Mouse (Mus musculus) intestine, embryonic 14.5 days (tissue): ENCODE results near the gene Gap43. TPM values are rescaled to one million over a fixed set of nuclear protein-coding genes. Genes with fewer than 3 reads are reported as not detected.

Experiments
- ATAC-seq: fragments of 200-750 bp; cut with Nextera tagmentation; replicated peaks from 2 replicates; pipeline ENCODE4 v1.8.0; 2017; ENCODE audit warnings: low read depth, moderate number of reproducible peaks, moderate TSS enrichment, moderate library complexity; ENCODE audit not compliant: low FRiP score, low TSS enrichment
- DNase-seq: peaks from one replicate; pipeline ENCODE4 v3.0.0-alpha.2; 2018; ENCODE audit warnings: low spot score
- H3K27ac ChIP-seq: fragments of 300-500 bp; sonication (generic); 2 replicates; pipeline ENCODE4 v1.5.1; 2014; ENCODE audit warnings: low read depth, mild to moderate bottlenecking, control low read depth
- H3K27me3 ChIP-seq: fragments of 300-500 bp; sonication (generic); replicated peaks from 2 replicates; pipeline ENCODE4 v1.6.1; 2014; ENCODE audit warnings: low read length, control low read depth; ENCODE audit not compliant: control insufficient read depth, insufficient read depth
- H3K36me3 ChIP-seq: fragments of 300-500 bp; sonication (generic); 2 replicates; pipeline ENCODE4 v1.6.1; 2014; ENCODE audit warnings: low read length, control low read depth; ENCODE audit not compliant: control insufficient read depth, insufficient read depth
- H3K4me1 ChIP-seq: fragments of 300-500 bp; sonication (generic); replicated peaks from 2 replicates; pipeline ENCODE4 v1.6.1; 2014; ENCODE audit warnings: low read length, control low read depth, mixed read lengths; ENCODE audit not compliant: control insufficient read depth, insufficient read depth
- H3K4me2 ChIP-seq: fragments of 300-500 bp; sonication (generic); 2 replicates; pipeline ENCODE4 v1.6.1; 2014; ENCODE audit warnings: low read length
- H3K4me3 ChIP-seq: fragments of 300-500 bp; sonication (generic); 2 replicates; pipeline ENCODE4 v1.5.1; 2014; ENCODE audit warnings: low read depth, low read length, control low read depth, mixed read lengths
- H3K9ac ChIP-seq: fragments of 300-500 bp; sonication (generic); 2 replicates; pipeline ENCODE4 v1.6.1; 2014; ENCODE audit warnings: mild to moderate bottlenecking, low read length
- H3K9me3 ChIP-seq: fragments of 300-500 bp; sonication (generic); 2 replicates; pipeline ENCODE4 v1.6.1; 2016; ENCODE audit warnings: low read length, control low read depth; ENCODE audit not compliant: control insufficient read depth
- WGBS: fragments of 180-500 bp; shearing (Covaris S2); extraction: QIAGEN DNeasy Blood & Tissue Kit; methylation state at CpG from one replicate; pipeline ENCODE4 v1.1.7; 2014; 5-methylcytosine and 5-hydroxymethylcytosine counted together
- polyA plus RNA-seq: library from polyadenylated mRNA; unstranded; fragments of >200 nt; fragmentation: Nextera tagmentation; extraction: Ambion mirVana; gene quantifications from 2 replicates; pipeline ENCODE4 v1.2.1, GENCODE M21; 2014

Gap43 gene
- polyA plus RNA-seq, 1 experiment from 2014 or later, result 104 TPM

DNA sequence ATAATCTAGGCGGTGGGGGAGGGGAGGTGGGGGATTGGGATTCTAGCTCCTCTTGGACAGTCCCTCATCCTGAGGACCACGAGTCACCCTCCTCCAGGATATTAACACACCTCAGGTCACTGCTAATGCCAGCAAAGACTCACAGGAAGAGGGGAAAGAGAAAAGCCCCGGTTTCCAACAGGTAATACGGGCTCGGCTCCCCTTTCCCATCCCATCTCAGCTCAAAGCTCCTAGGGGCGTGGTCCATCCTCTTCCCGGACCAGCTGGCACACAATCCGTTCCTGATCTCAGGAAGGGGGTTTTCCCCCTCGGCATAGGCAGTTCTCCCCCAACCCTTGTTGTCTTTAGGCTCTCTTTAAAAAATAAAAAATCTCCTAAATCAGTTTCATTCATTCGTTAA is 939 bp downstream of the Gap43 start:
- H3K9me3 ChIP-seq, result no peaks in the 10 kb centered on the region
- no peak overlapping the region for H3K27ac ChIP-seq
- H3K4me1 ChIP-seq, result peaks cover 17% of the 10 kb centered on the region; the same call in 1 of the 2 replicates
- H3K4me3 ChIP-seq, result peak overlapping the region; percentile 34
- under 1% methylated on average over 10 of the region's 10 CpGs for WGBS
- H3K36me3 ChIP-seq, result no peaks in the 10 kb centered on the region
- H3K4me2 ChIP-seq, result peak overlapping the region; percentile 71
- peaks cover 8% of the 10 kb centered on the region for H3K27me3 ChIP-seq
- ATAC-seq (no peak), DNase-seq (peak; percentile 56)
- H3K9ac ChIP-seq, result peak overlapping the region; percentile 2

DNA sequence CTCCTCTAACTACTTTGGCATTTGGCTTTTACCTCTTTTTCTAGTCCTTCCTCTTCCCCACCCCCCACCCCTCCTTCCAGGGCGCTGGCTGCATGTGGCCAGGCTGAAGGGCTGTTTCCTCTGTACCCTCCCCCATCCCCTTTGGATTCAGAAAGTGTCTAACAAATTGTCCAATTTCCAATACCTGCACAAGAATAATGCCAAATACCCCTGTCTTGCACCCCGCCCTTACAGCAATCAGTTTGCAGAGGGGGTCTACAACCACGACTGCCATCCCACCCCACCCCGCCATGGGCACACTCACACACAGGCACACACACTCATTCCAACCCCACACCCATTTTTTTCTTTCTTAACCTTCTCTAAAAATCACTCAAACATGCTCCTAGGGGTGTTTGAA is 1.5 kb downstream of the Gap43 start:
- Histone ChIP-seq H3K9ac (no peak overlapping the region), H3K4me1 (peaks cover 17% of the 10 kb centered on the region; the same call in 1 of the 2 replicates), H3K9me3 (no peaks in the 10 kb centered on the region), H3K4me2 (peak overlapping the region; percentile 71), H3K36me3 (no peaks in the 10 kb centered on the region), H3K27ac (no peak overlapping the region), H3K27me3 (peaks cover 8% of the 10 kb centered on the region), H3K4me3 (peak overlapping the region; percentile 34; the same call in 1 of the 2 replicates)
- ATAC-seq, result no peak
- DNase-seq, result no peak
- 11% methylated on average over 4 of the region's 4 CpGs for WGBS

DNA sequence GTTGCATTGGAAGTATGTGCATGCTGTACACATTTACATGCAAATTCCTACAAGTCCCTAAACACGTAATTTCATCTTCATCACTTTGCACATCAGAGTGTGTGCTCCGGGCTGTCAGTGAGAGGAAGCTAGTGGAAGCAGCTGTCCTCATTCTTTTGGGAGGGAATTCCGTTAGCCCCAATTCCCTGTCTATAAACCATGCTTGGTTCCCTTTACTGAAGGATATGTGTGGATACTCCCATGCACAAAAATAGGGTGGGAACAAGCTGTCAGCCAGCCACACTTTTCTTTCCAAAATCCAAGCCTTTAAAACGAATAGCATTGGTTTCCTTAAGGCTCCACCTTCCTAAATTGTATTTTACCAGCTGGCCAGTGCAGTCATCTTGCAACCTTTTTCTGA is 2.1 kb downstream of the Gap43 start:
- no peak overlapping the region for H3K9ac ChIP-seq
- no peak overlapping the region for H3K27ac ChIP-seq
- peaks cover 17% of the 10 kb centered on the region; the same call in 1 of the 2 replicates for H3K4me1 ChIP-seq
- WGBS, result 33% methylated on average over 4 of the region's 4 CpGs
- H3K9me3 ChIP-seq, result no peaks in the 10 kb centered on the region
- H3K4me3 ChIP-seq, result no peak overlapping the region
- peaks cover 8% of the 10 kb centered on the region for H3K27me3 ChIP-seq
- no peaks in the 10 kb centered on the region for H3K36me3 ChIP-seq
- 0 out of 2 replicates have a peak overlapping the region, but pooled peaks have one; percentile 71 for H3K4me2 ChIP-seq
- DNase-seq (no peak), ATAC-seq (no peak)

DNA sequence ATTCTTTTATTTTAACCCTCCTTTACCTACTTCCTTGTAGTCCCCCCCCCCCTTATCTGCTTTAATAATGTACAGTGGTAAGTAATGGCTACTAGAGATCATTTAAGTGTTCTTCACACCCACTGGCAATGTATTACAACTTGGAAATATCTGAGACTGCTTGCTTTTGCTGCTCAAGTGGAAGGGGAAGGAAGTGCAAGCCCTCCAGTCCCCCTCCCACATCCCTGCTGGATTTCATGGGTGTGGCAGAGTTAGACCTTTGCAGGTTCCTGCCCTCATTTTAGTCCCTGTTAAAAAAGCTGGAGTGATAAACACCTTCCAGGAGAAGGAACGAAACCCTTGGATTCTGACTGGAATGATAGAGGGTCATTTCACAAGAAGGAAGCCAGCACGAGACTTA is 2.8 kb downstream of the Gap43 start:
- Histone ChIP-seq H3K4me3 (no peak overlapping the region), H3K4me2 (no peak overlapping the region), H3K9ac (no peak overlapping the region), H3K4me1 (peaks cover 17% of the 10 kb centered on the region; the same call in 1 of the 2 replicates), H3K36me3 (no peaks in the 10 kb centered on the region), H3K27ac (no peak overlapping the region), H3K9me3 (no peaks in the 10 kb centered on the region), H3K27me3 (peaks cover 8% of the 10 kb centered on the region)
- ATAC-seq, result no peak
- WGBS, result 17% methylated on average over 2 of the region's 2 CpGs
- no peak for DNase-seq

DNA sequence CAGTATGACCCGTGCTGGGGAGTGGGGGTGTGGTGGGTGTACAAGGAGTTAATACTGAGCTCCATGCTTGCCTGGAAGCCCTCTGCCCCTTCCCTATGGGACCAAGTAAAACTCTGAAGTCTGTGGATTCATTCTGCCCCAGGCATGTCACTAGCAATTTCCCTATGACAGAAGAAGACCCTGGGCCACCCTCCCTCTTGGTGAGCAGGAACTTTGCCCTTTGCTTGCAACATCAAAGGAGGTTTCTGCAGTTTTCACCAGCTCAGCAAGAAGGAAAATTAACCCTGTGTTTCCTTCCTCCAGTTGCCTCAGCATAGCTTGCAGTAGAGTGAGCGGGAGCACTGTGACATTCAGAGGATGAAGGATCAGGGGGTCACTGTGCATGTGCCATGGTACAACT is 3.8 kb downstream of the Gap43 start:
- H3K9me3 ChIP-seq, result no peaks in the 10 kb centered on the region
- H3K36me3 ChIP-seq, result no peaks in the 10 kb centered on the region
- H3K27ac ChIP-seq, result no peak overlapping the region
- H3K27me3 ChIP-seq, result peaks cover 8% of the 10 kb centered on the region
- DNase-seq, result no peak
- H3K9ac ChIP-seq, result no peak overlapping the region
- WGBS, result 38% methylated on average over 2 of the region's 2 CpGs
- no peak overlapping the region for H3K4me3 ChIP-seq
- H3K4me1 ChIP-seq, result peaks cover 17% of the 10 kb centered on the region; the same call in 1 of the 2 replicates
- no peak overlapping the region for H3K4me2 ChIP-seq
- ATAC-seq, result peak; percentile 58

DNA sequence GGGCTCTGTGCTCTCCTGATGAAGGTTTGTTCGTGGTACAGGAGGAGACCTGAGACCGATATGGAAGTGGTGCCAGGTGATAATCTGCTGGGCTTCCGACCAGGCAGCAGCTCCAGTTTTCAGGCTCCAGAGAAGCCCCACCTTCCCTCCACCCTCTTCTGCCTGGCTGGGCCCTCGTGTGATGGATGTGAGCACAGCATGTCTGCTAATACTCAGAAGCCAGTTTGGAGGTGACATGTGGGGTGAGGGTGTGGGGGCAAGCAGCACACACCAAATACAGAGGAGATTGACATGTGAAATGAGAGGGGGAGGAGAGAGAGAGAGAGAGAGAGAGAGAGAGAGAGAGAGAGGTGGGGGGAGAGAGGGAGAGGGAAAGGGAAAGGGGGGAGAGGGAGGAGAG is 8.1 kb downstream of the Gap43 start:
- Histone ChIP-seq H3K9ac (no peak overlapping the region), H3K4me3 (no peak overlapping the region), H3K36me3 (no peaks in the 10 kb centered on the region), H3K27ac (no peak overlapping the region), H3K4me1 (0 out of 2 replicates have a peak, but pooled peaks cover 4% of the 10 kb centered on the region), H3K27me3 (no peaks in the 10 kb centered on the region), H3K9me3 (no peaks in the 10 kb centered on the region), H3K4me2 (no peak overlapping the region)
- 15% methylated on average over 4 of the region's 4 CpGs for WGBS
- ATAC-seq (0 out of 2 replicates have a peak, but pooled peaks have one; percentile 15), DNase-seq (no peak)

DNA sequence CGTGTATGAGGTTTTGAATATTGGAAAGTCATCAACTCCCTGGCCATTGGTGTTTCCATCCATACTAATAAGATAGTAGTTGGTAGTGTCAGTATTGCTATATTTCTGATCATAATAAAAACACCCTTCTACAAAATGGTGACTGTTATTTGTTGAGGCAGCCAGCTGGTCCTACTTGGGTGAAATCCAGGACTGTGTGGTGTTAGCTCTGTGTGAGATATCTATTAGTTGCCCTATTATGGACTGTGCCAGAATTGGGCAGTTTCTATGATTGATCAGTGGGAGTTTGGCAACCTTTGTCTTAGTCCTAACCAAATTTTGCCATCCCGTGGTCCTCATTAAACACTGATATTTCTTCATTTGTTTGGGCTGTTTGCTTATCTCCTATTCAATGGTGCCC is 14.3 kb downstream of the Gap43 start:
- Histone ChIP-seq H3K27ac (no peak overlapping the region), H3K9ac (no peak overlapping the region), H3K4me2 (no peak overlapping the region), H3K4me3 (no peak overlapping the region), H3K27me3 (no peaks in the 10 kb centered on the region), H3K4me1 (no peaks in the 10 kb centered on the region), H3K9me3 (no peaks in the 10 kb centered on the region), H3K36me3 (no peaks in the 10 kb centered on the region)
- no peak for ATAC-seq
- no peak for DNase-seq
- WGBS, result 80% methylated on average over 2 of the region's 2 CpGs

DNA sequence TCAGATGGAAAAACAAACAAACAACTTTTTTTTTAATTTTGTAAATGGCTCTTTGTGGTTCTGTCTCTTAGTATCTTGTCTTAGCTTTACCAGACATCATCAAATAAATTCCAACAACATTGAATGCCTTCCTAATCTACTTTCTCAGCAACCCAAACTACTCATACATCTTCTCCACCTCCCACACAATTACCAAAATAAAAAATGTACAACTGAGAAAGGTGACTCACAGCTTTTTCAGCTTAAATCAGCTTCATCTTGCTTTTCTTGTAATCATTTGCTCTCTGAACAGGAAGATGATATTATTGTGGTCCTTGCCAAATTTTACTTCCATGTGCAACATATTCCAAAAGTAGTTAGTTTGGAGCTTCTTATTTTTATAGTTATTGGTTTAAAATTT is 14.9 kb downstream of the Gap43 start:
- no peaks in the 10 kb centered on the region for H3K36me3 ChIP-seq
- H3K4me1 ChIP-seq, result no peaks in the 10 kb centered on the region
- DNase-seq, result no peak
- no peaks in the 10 kb centered on the region for H3K9me3 ChIP-seq
- no peak overlapping the region for H3K4me3 ChIP-seq
- no peak overlapping the region for H3K4me2 ChIP-seq
- no peaks in the 10 kb centered on the region for H3K27me3 ChIP-seq
- H3K9ac ChIP-seq, result no peak overlapping the region
- H3K27ac ChIP-seq, result no peak overlapping the region
- no peak for ATAC-seq

DNA sequence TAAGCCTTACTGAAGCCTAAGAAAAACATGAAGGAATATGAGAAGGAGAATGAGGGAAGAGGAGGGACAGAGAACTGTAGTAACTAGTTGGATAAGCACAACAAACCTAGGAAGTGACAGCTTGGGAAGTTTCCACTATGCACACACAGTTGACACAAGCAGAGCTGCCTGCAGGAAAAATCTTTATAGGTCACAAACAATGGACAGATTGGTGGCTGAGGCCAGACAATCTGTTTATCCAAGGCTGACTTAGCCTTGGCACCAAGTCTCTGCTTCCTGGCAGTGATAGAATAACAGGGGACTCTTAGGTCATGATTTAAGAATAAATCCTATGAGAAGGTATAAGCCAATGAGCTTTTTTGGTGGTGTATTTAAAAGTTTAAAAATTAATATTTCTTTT is 20.6 kb downstream of the Gap43 start:
- Histone ChIP-seq H3K9me3 (no peaks in the 10 kb centered on the region), H3K27me3 (no peaks in the 10 kb centered on the region), H3K4me2 (no peak overlapping the region), H3K4me3 (no peak overlapping the region), H3K9ac (no peak overlapping the region), H3K4me1 (no peaks in the 10 kb centered on the region), H3K36me3 (no peaks in the 10 kb centered on the region), H3K27ac (no peak overlapping the region)
- DNase-seq (no peak), ATAC-seq (no peak)
